Mouse (Mus musculus) cerebellum, adult 8-10 months (tissue): ENCODE data around the gene Il1rapl1.

Experiments
- DNase-seq: peaks from one replicate; pipeline ENCODE4 v3.0.0; 2022

Gene Il1rapl1

DNA sequence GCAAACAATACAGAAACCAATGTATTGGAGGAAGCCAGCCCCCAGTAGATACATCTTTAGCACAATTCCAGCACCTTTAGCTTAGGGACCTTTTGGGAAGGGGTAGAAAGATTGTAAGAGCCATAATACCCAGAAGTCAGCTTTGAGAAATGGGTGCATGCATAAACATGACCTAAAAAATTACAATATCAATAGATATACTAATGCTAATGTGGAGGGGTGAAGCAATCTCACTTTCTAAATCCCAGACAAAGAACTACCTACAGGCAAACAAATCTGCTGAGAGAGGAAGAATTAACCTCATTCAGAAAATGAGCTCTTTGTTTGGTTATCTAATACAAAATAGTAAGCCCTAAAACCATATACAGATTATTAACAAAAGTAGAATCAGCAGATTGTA is 607.4 kb downstream of the Il1rapl1 start:
- no peak for DNase-seq

DNA sequence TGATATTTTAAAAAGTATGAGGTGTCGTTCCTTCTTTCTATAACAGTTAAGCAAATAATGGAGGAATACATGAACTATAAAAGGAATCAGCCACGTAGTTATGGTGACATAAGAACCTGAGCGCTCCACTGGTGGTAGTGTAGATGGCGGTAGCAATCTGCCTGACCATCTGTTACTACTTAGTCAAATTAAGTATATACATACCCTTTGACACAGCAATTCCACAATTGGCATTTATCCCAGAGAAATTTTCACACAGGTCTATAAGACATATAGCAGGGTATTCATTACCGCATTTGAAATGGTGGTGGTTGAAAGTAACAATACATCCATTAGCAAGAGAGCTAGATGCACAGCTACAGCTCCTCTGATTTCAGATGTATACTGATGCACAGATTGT is 612.8 kb downstream of the Il1rapl1 start:
- peak; percentile 12 for DNase-seq

DNA sequence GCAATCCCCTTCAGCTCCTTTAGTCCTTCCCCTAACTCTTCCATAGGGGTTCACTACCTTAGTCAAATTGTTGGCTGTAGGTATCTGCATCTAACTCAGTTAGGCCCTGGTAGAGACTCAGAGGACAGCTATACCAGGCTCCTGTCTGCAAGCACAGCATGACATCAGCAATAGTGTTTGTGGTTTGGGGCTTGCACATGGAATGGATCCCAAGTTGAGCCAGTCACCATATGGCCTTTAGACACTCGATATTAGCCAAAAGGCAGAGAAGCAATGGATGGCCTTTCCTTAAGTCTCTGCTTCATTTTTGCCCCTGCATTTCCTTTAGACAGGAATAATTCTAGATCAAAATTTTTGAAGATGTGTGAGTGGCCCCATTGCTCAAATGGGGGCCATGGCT is 632.0 kb downstream of the Il1rapl1 start:
- DNase-seq, result peak; percentile 15

DNA sequence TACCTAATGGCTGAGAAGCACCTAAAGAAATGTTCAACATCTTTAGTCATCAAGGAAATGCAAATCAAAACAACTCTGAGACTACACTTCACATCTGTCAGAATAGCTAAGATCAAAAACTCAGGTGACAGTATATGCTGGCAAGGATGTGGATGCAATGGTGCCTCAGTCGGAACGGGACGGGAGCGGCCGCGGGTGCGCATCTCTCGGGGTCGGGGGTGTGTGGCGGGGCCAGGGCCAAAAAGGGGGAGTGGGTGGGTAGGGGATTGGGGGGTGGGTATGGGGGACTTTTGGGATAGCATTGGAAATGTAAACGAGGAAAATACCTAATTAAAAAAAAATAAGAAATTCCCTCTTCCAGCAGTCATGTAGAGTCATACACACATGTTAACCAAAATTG is 877.3 kb downstream of the Il1rapl1 start:
- peak; percentile 49 for DNase-seq

DNA sequence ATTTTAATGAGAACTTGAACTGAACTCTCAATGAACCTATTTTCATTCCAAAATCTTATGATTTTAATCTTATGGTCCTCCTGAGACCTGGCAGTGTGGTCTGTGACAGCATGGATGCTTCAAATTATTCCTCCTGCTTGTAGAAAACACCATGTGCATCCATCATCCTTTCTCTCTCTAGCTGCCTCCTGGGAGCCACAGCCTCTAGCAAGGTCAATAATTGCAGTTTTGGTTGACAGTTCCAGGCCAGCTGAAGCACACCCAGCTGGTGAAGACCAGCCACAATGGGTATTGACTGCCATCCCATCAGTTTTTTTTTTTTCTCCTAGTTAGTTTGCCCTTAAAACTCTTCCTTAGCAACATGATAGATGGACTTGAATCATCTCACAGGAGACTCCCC is 890.2 kb downstream of the Il1rapl1 start:
- no peak for DNase-seq

DNA sequence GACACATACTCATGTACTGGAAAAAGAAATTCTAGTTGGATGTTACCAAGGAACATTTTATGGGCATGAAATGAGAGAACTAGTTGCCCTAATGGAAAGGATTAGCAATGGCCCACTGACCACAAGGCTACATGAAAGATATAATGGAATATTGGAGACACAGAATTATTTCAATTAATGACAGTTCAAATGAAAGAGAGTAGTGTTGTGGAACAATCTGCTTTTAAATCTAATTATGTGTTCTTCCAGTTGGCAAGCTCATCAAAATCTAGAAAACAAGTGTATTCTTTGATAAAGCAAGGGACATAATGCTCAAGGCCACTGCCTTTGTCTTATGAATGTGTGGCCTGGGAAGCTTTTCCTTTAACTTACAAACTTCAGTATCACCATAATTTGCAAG is 1113.1 kb downstream of the Il1rapl1 start:
- DNase-seq, result no peak

DNA sequence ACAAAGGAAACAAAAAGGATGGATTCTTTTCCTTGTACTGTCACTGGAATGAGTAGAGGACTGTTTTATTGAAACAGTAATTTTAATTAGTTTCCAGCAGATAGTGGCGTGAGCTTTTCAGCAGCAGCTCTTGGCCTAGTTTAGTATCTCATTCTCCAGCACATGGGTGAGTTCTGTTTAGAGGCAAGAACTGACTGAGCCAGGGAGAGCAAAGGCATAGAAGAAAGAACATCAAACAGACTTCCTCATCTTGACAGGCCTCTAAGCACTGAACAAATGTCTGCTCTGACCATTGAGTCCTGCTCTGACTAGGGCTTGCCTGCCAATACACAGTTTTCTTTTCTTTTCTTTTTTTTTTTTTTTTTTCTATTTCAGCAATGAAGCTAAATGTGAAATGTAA is 1160.3 kb downstream of the Il1rapl1 start:
- no peak for DNase-seq

DNA sequence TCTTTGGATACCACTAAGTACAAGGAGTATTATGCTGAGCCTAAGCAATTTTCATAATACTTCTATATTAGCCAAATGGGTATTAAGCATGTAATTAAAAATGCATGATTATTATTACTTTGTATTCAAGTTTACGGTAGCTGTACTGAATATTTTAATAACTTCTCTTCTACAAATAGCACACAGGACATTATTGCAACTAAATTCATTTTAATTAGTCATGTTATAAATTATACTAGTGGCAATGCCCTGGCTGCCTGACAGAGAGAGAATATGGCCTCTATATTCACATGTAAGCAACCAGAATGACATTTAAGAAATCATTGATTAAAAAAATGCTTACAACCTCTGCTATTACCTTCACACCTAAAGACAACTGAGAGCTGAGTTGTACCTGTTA is 1160.8 kb downstream of the Il1rapl1 start:
- DNase-seq, result no peak

DNA sequence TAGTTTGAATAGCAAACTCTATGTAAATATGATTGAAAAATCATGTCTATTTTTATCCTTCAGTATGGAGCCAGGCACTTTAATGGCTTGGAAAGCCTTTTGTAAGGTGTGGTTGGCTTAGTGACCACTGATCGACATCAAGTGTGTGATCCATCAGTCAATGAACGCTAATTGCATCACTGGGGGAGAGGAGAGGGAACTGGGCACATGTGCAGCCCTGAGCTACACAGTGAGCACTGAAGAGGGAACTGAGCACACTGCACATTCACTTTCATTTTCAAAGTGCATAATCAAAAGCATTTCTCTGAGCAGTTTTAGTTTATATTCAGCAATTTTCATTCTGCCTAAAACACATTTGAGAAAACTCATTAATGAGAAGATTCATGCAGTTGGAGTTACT is 1164.5 kb downstream of the Il1rapl1 start:
- DNase-seq, result no peak

DNA sequence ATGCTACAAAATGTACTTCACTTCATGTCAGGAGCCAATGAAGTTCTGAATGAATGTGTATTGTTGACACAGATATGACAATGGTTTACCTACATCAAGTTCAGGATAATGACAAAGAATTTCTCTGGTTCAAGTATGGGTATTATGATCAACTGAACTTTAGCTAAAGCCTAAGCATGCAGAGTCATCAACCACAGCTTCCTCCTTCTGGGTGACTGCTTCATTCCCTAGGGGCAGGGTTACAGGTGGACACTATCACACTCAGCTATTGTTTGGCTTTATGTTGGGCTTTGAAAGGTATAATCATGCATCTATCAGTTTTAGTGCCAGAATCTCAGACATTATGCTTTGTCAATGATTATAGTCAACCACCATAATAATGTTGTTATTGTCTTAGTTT is 1166.3 kb downstream of the Il1rapl1 start:
- DNase-seq, result no peak

DNA sequence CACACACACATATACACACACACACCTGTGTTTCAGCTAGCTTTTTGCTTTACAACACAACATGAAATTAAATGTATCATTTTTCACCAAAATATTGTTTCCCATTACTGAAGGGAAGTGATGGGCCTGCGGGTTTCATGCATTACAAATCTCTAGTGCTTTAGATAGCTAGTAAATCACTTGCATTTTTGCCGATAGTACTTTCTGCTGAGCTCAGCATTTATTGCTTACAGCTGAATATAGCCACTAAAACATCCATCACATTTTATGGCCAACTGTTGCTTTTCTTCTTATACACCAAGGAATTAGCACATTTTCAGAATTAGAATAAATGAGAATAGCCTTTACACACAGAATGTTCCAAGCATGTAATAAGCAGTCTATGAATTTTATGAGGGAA is 1260.6 kb downstream of the Il1rapl1 start:
- no peak for DNase-seq

DNA sequence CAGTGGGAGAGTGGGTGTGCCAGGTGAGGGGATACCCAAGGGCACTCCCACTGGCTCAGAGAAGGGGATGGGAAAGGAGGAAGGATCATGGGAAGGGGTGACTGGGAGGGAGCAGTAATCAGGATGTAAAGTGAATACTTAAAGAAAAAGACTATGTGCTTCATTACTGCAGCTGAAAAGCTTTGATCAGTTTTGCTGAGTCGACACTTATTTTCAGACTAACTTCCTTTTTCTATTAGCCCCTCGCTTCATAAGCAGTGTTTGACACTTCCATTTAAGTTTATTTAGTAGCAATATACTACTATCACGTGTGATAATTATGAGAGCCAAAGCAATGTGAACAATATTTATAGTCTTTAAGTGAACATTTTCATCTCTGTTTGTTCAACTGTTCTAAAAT is 1307.2 kb downstream of the Il1rapl1 start:
- DNase-seq, result no peak

DNA sequence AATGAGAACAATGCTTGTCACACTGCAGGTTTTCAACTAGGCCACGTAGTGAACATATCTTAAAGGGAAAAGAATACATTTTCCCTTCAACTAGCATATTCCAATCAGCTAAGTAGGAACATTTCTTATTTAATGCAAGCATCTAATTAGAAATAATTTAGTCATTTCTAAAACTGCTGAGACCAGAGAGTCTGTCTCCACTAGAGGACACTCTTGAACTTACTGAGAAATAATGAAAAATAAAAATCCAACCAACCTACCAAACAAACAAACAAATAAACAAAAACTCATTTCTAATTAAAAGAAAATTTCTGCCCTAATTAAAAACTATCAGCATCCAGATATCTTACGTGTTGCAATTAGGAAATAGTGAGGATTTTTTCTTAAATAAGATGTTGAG is 1312.7 kb downstream of the Il1rapl1 start:
- DNase-seq, result no peak

DNA sequence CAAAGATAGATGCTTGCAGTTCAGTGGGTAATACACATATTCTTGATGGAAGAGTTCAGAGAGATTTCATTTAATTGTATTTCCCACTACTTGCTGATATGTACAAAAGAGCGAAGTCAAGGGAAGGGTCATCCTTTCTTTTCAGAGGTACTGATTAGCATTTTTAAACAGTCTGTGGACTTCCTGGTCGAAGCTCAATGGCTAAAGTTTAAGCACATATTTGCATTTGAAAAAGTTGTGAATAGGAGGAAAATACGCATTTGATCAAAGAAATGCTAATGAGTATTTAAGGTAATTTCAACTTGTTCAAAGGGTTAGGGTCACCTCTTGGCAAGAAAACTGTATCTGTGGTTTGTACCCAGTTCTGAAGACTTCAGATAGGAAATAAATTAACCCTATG is 1386.6 kb downstream of the Il1rapl1 start:
- DNase-seq, result no peak
